Comparison of ENCODE assay signal across 18 mouse cellular contexts in genomic region chr4:137904956-137905551, GRCm38 (mm10). TPM values are rescaled to one million over a fixed set of nuclear protein-coding genes. Genes with fewer than 3 reads are reported as not detected.
DNase-seq lines count a peak whose midpoint lies in the region; ATAC-seq lines count a peak whose summit lies in the region.
"Had no signal": no experiment of that assay in that cellular context is flagged by ENCODE, and none has a peak within 500 bp of the region (broad histone marks: within the 10 kb centered on the region; RNA-seq: fewer than 3 reads in every experiment).

No protein-coding gene starts in this region.

- DNase-seq in forebrain, embryonic 10.5 days (ENCODE audit: extremely low spot score, low spot score) = no peak
- no peak for DNase-seq in forebrain, embryonic 11.5 days (ENCODE audit: low spot score)
- DNase-seq in midbrain, embryonic 11.5 days (ENCODE audit: low spot score, missing footprints) = no peak
- DNase-seq in brain, adult 2 months (ENCODE audit: low read depth, low spot score) = peak; percentile 52
- no peak for DNase-seq in limb, embryonic 10.5 days (ENCODE audit: low spot score)
- DNase-seq in T-cell, adult 2 months (ENCODE audit: low spot score) = no peak
- DNase-seq in natural killer cell, adult 2 months (ENCODE audit: low spot score in 2 of 2) = no peak
- DNase-seq: adrenal gland, postnatal 14 days; gastrocnemius, adult 2 months; heart, adult 18-20 months; liver, postnatal 0 days; lung, postnatal 36 days had no signal

- H3K4me1 ChIP-seq in forebrain, embryonic 10.5 days = peaks cover 40% of the 10 kb centered on the region
- H3K4me1 ChIP-seq in forebrain, embryonic 11.5 days (replicated peaks; ENCODE audit: control insufficient read depth, insufficient read depth, low read length) = no peaks in the 10 kb centered on the region; the same call in 1 of the 2 replicates
- H3K4me1 ChIP-seq in midbrain, embryonic 15.5 days = peaks cover 11% of the 10 kb centered on the region
- H3K4me1 ChIP-seq in midbrain, embryonic 11.5 days (ENCODE audit: control insufficient read depth, insufficient read depth, low read length) = peaks cover 5% of the 10 kb centered on the region; the same call in 1 of the 2 replicates
- peaks cover 63% of the 10 kb centered on the region for H3K4me1 ChIP-seq in limb, embryonic 10.5 days

- 82% methylated on average over 13 of the region's 13 CpGs for WGBS in forebrain, embryonic 10.5 days
- WGBS in forebrain, embryonic 11.5 days = 72% methylated on average over 13 of the region's 13 CpGs
- WGBS in midbrain, embryonic 15.5 days = 65% methylated on average over 13 of the region's 13 CpGs
- WGBS in midbrain, embryonic 11.5 days = 79% methylated on average over 13 of the region's 13 CpGs
- 56% methylated on average over 13 of the region's 13 CpGs for WGBS in limb, embryonic 10.5 days

- H3K36me3 ChIP-seq in forebrain, embryonic 10.5 days (replicated peaks) = no peaks in the 10 kb centered on the region
- no peaks in the 10 kb centered on the region for H3K36me3 ChIP-seq in forebrain, embryonic 11.5 days (ENCODE audit: control insufficient read depth, insufficient read depth, low read length)
- no peaks in the 10 kb centered on the region for H3K36me3 ChIP-seq in midbrain, embryonic 15.5 days (replicated peaks)
- H3K36me3 ChIP-seq in midbrain, embryonic 11.5 days (ENCODE audit: control insufficient read depth, insufficient read depth, low read length) = no peaks in the 10 kb centered on the region
- H3K36me3 ChIP-seq in limb, embryonic 10.5 days = no peaks in the 10 kb centered on the region
- H3K36me3 ChIP-seq: heart, embryonic 15.5 days; limb, embryonic 15.5 days; midbrain, embryonic 12.5 days; neural tube, embryonic 12.5 days had no signal

- peak overlapping the region; percentile 5; the same call in 1 of the 2 replicates for H3K27ac ChIP-seq in forebrain, embryonic 10.5 days
- H3K27ac ChIP-seq in forebrain, embryonic 11.5 days (ENCODE audit: low read depth, low read length) = no peak overlapping the region
- H3K27ac ChIP-seq in midbrain, embryonic 15.5 days = 0 out of 2 replicates have a peak overlapping the region, but pooled peaks have one; percentile 0
- H3K27ac ChIP-seq in midbrain, embryonic 11.5 days (ENCODE audit: low read depth, low read length) = no peak overlapping the region
- H3K27ac ChIP-seq in limb, embryonic 10.5 days = peak overlapping the region; percentile 53
- H3K27ac ChIP-seq: gastrocnemius, adult 2 months; heart, embryonic 15.5 days; layer of hippocampus, adult 2 months; limb, embryonic 15.5 days; midbrain, embryonic 12.5 days; neural tube, embryonic 12.5 days had no signal

- 0 out of 2 replicates have a peak, but pooled peaks cover 4% of the 10 kb centered on the region for H3K27me3 ChIP-seq in forebrain, embryonic 10.5 days (ENCODE audit: poor library complexity, severe bottlenecking)
- H3K27me3 ChIP-seq in forebrain, embryonic 11.5 days (ENCODE audit: control insufficient read depth, insufficient read depth, low read length) = no peaks in the 10 kb centered on the region
- no peaks in the 10 kb centered on the region for H3K27me3 ChIP-seq in midbrain, embryonic 15.5 days (replicated peaks)
- no peaks in the 10 kb centered on the region for H3K27me3 ChIP-seq in midbrain, embryonic 11.5 days (ENCODE audit: control insufficient read depth, insufficient read depth, low read length)
- H3K27me3 ChIP-seq in limb, embryonic 10.5 days (ENCODE audit: low read depth, poor library complexity, severe bottlenecking) = peaks cover 4% of the 10 kb centered on the region; the same call in 1 of the 2 replicates
- H3K27me3 ChIP-seq: limb, embryonic 15.5 days; neural tube, embryonic 12.5 days had no signal

- no peak for ATAC-seq in forebrain, embryonic 11.5 days (replicated peaks; ENCODE audit: low FRiP score)
- no peak for ATAC-seq in midbrain, embryonic 15.5 days (replicated peaks)
- no peak for ATAC-seq in midbrain, embryonic 11.5 days (ENCODE audit: low FRiP score)
- ATAC-seq: liver, postnatal 0 days had no signal

- H3K9ac ChIP-seq in forebrain, embryonic 11.5 days (ENCODE audit: low read length) = no peak overlapping the region
- no peak overlapping the region for H3K9ac ChIP-seq in midbrain, embryonic 15.5 days
- no peak overlapping the region for H3K9ac ChIP-seq in midbrain, embryonic 11.5 days (ENCODE audit: low read length)
- H3K9ac ChIP-seq: heart, embryonic 15.5 days; limb, embryonic 15.5 days; liver, postnatal 0 days; midbrain, embryonic 12.5 days; neural tube, embryonic 12.5 days had no signal

- H3K4me2 ChIP-seq in forebrain, embryonic 11.5 days (ENCODE audit: low read depth, low read length, severe bottlenecking) = no peak overlapping the region
- H3K4me2 ChIP-seq in midbrain, embryonic 15.5 days = no peak overlapping the region
- H3K4me2 ChIP-seq in midbrain, embryonic 11.5 days = no peak overlapping the region
- H3K4me2 ChIP-seq: heart, embryonic 15.5 days; limb, embryonic 15.5 days; midbrain, embryonic 12.5 days; neural tube, embryonic 12.5 days had no signal

- no peak overlapping the region for H3K4me3 ChIP-seq in forebrain, embryonic 10.5 days
- H3K4me3 ChIP-seq in forebrain, embryonic 11.5 days (ENCODE audit: low read depth, low read length) = no peak overlapping the region
- H3K4me3 ChIP-seq in midbrain, embryonic 15.5 days = no peak overlapping the region
- no peak overlapping the region for H3K4me3 ChIP-seq in midbrain, embryonic 11.5 days (ENCODE audit: low read depth, low read length)
- no peak overlapping the region; the same call in 1 of the 2 replicates for H3K4me3 ChIP-seq in limb, embryonic 10.5 days
- H3K4me3 ChIP-seq: gastrocnemius, adult 2 months; heart, embryonic 15.5 days; layer of hippocampus, adult 2 months; limb, embryonic 15.5 days; midbrain, embryonic 12.5 days; neural tube, embryonic 12.5 days had no signal

- no peaks in the 10 kb centered on the region for H3K9me3 ChIP-seq in forebrain, embryonic 10.5 days
- H3K9me3 ChIP-seq in forebrain, embryonic 11.5 days (ENCODE audit: control insufficient read depth, low read length) = no peaks in the 10 kb centered on the region
- H3K9me3 ChIP-seq in midbrain, embryonic 15.5 days = no peaks in the 10 kb centered on the region
- H3K9me3 ChIP-seq in midbrain, embryonic 11.5 days (ENCODE audit: control insufficient read depth, low read length) = no peaks in the 10 kb centered on the region
- no peaks in the 10 kb centered on the region for H3K9me3 ChIP-seq in limb, embryonic 10.5 days (replicated peaks)
- H3K9me3 ChIP-seq: heart, embryonic 15.5 days; limb, embryonic 15.5 days; midbrain, embryonic 12.5 days; neural tube, embryonic 12.5 days had no signal

RNA-seq across cellular contexts. Expression of gene Ece1, which starts 43.0 kb away (rescaled TPM):
- polyA plus RNA-seq in forebrain, embryonic 10.5 days (2016; fragmentation: Nextera tagmentation; extraction: Ambion mirVana) = 27.5 and 28.6 TPM in 2 replicates
- polyA plus RNA-seq in forebrain, embryonic 11.5 days (2014; fragmentation: Nextera tagmentation; extraction: Ambion mirVana) = 35.0 and 35.2 TPM in 2 replicates
- 20.7 and 23.1 TPM in 2 replicates for polyA plus RNA-seq in midbrain, embryonic 15.5 days (2015; fragmentation: Nextera tagmentation; extraction: Ambion mirVana)
- polyA plus RNA-seq in midbrain, embryonic 11.5 days (2014; fragmentation: Nextera tagmentation; extraction: Ambion mirVana) = 26.6 and 27.5 TPM in 2 replicates
- polyA plus RNA-seq in limb, embryonic 10.5 days (2016; fragmentation: Nextera tagmentation; extraction: Ambion mirVana) = 41.1 and 41.4 TPM in 2 replicates

Comparison
In these comparisons a context has a peak if more than half of its experiments do, and no peak if none do; other contexts are left out.
1. H3K27ac ChIP-seq: peak in forebrain, embryonic 10.5 days (single experiment), midbrain, embryonic 15.5 days (single experiment) and limb, embryonic 10.5 days (single experiment); none in forebrain, embryonic 11.5 days (single experiment) and midbrain, embryonic 11.5 days (single experiment).